Mouse (Mus musculus) left cerebral cortex, postnatal 36 days (tissue): Measurements from ENCODE around the gene Ets1. TPM values are rescaled to one million over a fixed set of nuclear protein-coding genes. Genes with fewer than 3 reads are reported as not detected.

Experiments
- DNase-seq, 2 experiments: peaks; one replicate each; pipeline ENCODE4 v3.0.0; 2021 to 2022; ENCODE audit warnings: low spot score in 2 of 2, mixed read lengths in 1 of 2
- intact Hi-C: fragments of 180-260 bp; cut with DNase I; formaldehyde crosslinking; loops from one replicate; pipeline ENCODE4 v1.15.1; 2025
- total RNA-seq, 2 experiments: library from RNA; stranded (reverse); gene quantifications; 2 replicates each; pipeline ENCODE4 v1.2.3; 2021

Ets1 gene
- total RNA-seq = 10 to 100 TPM; 11.5 to 11.6 TPM

DNA sequence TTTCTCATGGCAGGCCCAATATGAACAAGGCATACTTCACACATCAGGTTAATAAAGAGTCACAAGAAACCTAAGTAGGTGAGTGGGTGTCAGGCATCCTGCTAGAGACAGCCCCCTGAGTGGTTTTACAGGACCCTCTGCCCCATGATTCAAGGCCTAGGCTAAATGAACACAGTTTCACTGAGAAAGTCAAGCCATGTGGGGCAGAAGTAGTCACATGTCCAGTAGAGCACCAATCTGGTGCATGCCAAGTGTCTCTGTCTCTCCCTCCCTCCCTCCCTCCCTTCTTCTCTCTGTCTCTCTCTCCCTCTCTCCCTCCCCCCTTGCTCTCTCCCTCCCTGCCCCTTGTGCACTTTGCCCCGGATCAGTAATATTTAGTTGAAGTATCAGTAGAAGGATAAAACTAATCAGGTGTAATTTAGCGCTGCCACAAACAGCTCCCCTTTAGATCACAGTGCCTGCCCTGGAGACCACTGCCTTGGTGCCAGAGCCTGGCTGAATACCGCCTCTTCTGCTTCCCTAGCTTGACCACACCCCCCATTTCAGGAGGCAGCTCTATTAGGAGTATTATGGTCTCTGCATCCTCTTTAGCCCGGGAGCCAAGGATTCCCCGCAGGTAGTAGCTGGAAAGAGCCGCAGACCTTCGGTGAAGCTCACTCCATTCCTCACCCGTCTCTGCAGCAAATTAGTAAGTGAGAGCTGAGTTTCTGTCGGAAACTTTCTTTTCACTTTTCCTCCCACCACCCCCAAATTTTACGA, at the start of gene Ets1:
Gene Ets1, plus strand, starts transcription at position 595 of the 759 bp plus-strand sequence.
- intact Hi-C loops = no loop called here

DNA sequence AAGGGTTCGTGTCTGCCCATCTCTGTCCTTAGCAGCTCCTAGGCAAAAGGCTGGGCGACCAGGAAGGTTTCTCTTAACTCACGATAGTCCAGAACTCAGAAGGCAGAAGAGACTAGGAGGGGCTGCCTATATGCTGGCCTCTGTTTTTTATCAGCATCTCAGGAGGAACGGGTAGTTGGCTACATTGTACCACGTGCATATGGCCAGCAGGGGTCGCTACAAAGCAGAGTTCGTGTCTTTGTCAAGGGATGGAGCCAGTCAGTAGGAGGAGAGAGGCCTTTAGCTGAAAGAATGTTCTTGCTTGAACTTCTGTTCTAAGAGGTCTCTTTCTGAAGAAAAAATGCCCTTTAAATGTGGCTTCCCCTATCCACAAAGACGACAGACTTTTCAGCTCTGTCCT, 46.1 kb upstream of the Ets1 start:
- intact Hi-C loops = loop anchor here (1.0 to 10.0 kb wide), 6 partner anchors 82 to 657 kb away; no protein-coding TSS in a partner anchor

More for the DNA sequence above, at the start of gene Ets1:
- DNase-seq = no peak

DNA sequence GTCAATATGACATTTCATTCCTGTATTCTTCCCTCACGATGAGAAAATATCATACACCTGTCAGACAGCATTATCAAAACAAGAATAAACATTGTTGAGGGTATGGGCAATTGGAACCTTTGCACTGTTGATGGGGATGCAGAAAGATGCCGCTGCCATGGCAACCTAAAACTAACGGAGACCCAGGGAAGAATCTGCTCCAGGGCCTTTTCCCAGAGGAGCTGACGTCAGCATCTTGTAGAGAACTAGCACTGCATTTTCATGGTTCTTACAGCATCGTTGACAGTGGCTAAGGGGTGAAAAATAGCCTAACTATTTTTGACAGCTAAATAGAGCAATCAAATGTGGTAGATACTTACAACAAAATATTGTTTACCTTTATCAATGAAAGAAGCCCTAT, 45.5 kb upstream of the Ets1 start:
- intact Hi-C loops = loop anchor here (1.0 to 5.0 kb wide), 5 partner anchors 82 to 656 kb away; no protein-coding TSS in a partner anchor
- DNase-seq = no peak

More for the DNA sequence above, 46.1 kb upstream of the Ets1 start:
- peak; percentile 73 to 80 for DNase-seq

DNA sequence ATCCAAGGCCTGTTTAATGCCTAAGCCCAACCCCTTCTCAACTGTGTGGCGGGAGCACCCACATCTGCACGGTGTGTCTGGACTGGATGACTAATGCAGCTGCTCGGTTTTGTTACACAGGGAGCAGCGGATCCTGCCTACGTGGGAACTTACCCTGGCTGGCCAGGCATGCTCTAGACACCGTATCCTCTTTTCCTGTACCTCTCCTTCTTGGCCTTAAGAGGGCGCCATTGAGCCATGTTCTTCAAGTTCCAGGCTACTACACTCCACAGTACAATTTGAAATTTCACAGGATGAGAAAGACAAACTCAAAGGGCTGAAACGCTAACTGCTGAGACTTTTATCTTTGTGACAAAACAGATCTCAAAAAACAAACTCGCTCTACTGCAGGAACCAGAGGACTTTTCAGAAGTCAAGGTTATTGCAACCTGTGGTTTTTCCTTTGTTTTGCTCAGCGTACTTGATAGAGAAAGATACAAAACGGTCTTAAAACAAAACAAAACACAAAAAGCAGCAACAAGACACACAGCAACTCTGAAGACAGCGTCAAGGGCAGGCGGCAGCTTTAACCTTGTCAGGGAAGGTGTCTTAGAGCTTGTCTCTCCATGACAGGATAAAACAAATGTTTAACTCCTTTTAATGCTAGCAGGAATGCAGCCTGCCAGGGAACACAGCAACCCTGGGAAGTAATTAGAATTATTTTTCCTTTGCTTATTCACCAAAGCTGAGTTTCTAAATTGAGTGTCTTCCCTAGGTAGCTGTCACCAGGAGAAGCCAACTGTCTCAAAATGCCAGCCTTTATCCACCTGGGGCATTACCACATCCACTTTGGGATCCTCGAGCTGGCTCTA, 44.1 kb upstream of the Ets1 start:
- DNase-seq = peak; percentile 59 to 67
- intact Hi-C loops = loop anchor here (1.0 to 5.0 kb wide), 5 partner anchors 80 to 655 kb away; no protein-coding TSS in a partner anchor

DNA sequence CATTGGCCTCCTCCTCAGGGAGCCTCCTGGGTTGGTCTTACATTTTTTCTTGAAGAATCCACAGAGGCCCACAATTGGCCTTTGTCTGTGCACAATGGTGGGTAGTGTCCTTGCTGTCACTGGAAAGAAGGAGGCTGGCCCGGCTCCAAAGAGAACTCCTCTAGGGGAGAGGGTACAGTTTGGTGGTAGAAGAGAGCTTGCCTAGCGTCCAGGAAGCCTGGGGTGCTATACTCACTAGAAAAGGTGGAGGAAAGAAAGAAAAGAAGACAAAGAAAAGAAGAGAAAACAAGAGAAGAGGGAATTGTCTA, 43.5 kb upstream of the Ets1 start:
- intact Hi-C loops = loop anchor here (5.0 kb wide), 3 partner anchors 80 to 490 kb away; no protein-coding TSS in a partner anchor
- DNase-seq = no peak

DNA sequence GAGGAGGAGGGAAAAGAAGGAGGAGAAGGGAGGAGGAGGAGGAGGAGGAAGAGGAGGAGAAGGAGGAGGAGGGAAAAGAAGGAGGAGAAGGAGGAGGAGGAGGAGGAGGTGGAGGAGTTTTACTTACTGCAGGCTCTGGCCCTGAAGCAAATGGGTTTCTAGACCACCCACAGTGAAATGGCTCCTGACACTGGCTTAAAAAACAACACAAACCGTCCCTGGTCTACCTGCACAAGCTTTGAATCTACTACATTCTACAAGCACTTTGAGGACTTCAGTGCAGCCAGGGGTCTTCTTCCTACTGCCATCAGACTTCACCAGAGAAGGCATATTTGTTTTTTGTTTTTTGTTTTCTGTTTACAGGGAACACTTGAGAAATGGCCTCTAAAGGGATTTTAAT, 42.2 kb upstream of the Ets1 start:
- intact Hi-C loops = loop anchor here (5.0 kb wide), 3 partner anchors 78 to 488 kb away; no protein-coding TSS in a partner anchor
- no peak for DNase-seq

DNA sequence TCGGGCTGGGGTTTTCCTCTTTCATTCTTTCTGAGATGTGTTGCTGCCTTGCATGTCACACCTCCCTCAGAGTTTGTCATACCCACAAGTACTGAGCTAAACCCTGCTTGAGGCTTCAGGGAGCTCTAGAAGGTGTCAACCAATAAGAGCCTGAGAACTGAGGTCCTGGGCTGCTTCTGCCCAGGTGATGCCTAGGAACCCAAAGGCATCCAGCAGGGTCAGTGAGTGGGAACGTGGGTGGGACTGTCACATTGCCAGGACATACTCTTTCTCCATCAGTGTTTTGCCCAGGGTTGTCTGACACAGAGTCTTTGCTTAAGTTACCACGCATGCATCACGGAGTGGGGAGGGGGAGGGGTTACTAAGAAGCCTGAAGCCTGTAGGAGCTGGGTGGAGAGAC, 41.7 kb upstream of the Ets1 start:
- intact Hi-C loops = loop anchor here (5.0 kb wide), 3 partner anchors 78 to 488 kb away; no protein-coding TSS in a partner anchor
- no peak for DNase-seq

DNA sequence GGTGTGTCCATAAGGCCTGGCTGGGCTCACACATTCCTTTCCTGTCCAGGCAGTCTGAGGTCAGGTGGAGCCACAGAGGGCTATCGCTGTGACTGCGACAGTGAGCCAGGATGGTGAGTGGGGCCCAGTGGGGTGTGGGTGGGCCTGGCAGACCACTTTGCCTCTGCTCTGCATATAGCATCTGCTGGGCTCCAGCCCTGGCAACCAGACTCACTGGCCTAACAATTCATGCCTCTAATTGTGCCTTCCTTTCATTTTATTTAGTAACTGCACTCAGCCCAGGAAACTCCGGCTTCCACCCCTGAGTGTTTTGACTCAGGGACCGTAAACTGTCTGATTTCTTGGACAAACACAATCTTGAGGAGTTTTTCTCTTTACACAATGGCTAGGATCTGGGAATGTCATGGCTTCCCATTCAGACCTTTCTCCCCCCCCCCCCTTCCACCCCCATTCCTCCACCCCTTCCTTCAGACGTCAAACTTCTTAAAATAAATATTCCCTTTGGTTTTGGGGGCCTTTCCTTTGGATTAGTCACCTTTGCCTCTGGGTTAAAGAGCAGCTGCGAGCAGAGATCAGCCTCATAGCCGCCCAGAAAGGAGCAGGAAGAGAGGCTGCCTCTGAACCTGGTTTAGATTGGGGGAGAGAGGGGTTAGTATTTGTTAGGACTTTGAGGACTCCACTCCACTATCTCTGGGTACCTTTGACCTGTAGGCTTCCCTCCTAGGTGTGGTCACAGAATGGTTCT, 40.8 kb upstream of the Ets1 start:
- intact Hi-C loops = no loop called here
- DNase-seq = no peak

DNA sequence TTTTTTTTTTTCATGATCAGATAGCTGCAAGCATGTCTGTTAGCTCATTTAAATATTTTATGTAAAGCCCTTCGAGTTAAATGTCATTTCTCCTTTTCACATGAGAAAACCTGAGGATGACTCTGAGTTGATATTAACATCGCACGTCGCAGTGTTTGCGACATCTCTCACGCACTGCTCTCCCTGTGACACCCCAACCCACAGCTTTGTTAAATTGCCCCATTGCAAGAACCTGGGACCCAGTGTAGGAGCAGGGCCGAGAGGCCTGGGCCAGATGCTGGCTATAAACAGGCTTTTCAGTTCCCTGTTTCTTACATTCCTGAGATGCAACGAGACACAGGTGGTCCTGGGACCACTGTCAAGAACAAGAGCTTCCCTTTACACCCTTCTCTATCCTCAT, 39.7 kb upstream of the Ets1 start:
- intact Hi-C loops = no loop called here
- no peak for DNase-seq

DNA sequence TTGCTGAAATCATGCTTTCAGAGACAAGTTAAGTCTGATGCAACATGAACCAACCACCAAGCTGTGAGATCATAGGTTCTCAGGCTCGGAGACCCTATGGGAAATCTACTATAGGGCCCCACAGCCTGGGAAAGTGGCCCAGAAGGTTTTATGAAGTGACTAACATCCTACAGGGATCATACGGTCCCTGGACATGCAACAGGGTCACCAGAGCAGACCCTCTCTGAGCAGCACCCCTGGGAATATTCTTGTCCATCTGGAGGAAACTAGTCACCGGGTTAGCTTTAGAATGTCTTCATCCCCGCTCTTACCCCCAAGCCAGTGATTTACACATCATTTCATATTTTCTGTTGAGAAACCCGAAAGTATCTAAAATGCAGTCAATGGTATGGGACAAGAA, 34.1 kb upstream of the Ets1 start:
- DNase-seq = no peak
- intact Hi-C loops = no loop called here

DNA sequence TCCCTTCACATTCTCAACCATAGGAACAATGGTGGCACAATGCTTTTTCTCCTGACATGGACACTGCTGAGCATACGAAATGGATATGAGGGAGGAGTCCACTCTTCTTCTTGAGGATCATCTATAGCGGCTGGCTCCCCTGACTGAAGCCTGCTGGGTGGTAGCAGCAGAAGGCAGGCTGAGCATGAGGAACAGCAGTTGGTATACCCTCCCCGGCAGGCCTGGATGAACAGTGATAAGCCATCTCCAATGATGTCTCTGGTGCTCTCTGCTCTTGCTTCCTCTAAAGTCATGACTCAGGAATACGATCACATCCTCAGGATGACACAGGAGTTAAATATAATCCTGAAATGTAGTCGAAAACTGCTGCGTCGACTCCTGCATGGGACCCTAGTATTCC, 32.9 kb upstream of the Ets1 start:
- intact Hi-C loops = no loop called here
- no peak for DNase-seq

DNA sequence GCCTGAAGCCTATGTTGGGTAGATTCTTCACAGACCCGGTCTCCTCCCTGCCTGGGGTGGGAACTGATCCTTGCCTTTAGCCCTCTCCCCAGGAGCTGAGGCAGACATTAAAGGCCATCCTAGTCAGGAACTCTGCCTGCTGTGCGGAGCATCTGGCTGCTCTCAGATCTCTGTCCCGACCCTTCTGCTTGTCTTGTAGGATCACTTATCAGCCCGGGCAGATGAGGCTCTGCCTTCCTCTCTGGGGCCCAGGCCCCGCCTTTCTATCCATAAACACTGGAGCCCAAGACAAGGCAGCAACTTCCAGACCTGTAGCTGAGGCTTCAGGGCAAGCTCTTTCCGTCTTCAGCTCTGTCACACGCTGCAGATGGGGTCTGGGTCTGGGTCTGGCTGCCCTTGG, 28.8 kb upstream of the Ets1 start:
- no peak for DNase-seq
- intact Hi-C loops = no loop called here

DNA sequence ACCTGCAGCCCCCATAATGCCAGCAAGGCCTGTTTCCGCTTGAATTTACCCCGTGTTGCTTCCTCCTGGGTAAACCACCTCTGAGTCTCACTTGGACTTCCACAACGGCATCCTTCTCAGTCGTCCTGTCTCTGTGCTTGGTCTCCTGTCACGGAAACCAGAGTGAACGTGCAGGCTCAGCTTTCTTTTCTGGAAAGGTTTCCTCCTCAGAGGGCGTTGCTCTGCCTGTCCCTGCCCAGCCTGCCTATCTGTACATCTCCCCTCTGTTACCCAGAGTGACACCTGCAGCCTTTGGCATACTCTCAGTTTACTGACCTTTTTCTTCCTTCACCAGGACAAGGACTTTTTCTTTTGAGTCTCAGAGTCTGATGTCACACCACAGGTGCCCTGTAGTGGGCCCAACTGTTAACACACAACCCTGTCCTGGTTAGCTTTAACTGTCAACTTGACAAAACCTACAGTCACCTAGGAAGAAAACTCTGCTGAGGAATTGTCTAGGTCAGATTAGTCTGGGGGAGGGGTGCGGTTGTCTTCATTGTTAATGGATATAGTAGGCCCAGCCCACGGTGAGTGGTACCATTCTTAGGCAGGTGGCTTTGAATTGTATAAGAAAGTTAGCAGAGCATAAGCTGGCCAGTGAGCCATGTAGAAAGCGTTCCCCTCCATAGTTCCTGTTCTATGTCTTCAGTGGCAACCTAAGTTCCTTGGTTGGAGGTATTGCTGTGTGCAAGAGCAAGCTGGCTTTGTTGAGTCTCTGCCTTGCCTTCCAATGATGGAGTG, 27.0 kb upstream of the Ets1 start:
- intact Hi-C loops = no loop called here
- no peak for DNase-seq

DNA sequence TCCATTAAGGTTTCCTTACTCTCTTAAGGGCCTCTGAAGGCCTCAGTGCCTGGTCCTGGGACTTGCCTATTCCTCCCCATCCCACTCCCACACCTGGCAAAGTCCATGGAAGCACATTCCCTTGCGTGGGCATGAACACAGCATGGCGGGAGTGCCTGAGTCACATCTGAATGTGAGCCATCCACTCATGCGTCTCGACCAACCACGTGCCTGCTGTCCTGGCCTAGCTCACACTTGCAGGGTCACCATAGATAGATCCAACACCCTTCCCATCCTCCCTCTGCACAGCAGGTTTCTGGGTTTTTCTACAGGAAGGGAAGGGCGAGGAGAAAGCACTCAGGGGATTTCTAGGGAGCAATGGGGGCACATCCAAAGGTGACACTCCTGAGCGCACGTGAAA, 25.8 kb upstream of the Ets1 start:
- no peak for DNase-seq
- intact Hi-C loops = no loop called here

DNA sequence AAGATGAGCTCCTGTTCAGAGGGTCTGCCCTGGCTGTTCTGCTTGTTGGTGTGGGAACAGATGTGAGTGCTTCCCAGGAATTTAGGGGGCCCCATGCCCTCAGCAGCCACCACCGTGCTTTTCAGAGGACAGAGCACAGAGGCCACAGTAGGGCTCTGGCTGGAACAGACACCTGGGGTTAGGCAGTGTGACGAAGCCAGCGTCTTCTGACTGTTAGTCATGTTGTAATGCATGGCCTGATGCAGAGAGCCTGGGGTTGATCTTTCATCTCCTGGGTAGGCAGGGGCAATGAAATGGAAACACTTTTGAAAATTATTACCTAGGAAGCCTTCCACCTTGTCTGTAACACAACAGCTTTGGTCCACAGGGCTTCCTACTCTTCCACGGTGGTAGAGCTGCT, 25.4 kb upstream of the Ets1 start:
- no peak for DNase-seq
- intact Hi-C loops = no loop called here

DNA sequence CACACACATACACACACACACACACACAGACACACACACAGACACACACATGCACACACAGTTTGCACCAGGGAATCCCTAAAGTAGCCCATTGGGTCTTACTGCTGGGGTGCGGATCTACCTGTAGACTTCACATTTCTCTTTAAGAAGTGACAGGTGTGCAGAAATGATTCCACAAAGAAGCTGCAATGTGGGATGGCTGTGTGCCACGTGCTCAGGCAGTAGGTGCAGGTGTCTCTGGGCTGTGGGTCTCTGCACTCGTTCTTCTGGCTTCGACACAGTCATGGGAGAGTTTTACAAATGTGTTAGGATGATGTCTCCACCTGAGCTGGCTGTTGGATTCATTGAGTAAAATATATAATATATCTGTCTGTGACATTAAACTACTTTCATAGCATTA, 24.7 kb upstream of the Ets1 start:
- intact Hi-C loops = no loop called here

DNA sequence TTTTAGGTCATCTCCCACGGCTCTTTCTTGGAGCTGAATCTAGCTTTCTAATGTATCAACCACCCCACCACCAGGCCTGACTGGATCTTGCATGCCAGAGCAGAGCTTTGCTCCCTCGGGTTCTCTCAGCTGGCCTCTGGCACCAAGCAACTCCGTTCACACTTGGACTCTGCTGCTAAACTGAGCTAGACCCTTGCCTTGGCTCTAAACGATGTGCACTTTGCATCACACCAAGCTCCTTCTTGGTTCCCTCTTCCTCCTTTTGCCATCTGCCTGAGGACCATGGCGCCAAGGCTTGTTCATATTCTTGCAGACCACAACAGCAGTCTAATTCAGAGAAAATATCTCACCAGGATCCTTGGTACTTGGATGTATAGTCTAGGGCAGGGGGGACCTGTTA, 23.6 kb upstream of the Ets1 start:
- intact Hi-C loops = no loop called here

More for the DNA sequence above, 24.7 kb upstream of the Ets1 start:
- no peak for DNase-seq

DNA sequence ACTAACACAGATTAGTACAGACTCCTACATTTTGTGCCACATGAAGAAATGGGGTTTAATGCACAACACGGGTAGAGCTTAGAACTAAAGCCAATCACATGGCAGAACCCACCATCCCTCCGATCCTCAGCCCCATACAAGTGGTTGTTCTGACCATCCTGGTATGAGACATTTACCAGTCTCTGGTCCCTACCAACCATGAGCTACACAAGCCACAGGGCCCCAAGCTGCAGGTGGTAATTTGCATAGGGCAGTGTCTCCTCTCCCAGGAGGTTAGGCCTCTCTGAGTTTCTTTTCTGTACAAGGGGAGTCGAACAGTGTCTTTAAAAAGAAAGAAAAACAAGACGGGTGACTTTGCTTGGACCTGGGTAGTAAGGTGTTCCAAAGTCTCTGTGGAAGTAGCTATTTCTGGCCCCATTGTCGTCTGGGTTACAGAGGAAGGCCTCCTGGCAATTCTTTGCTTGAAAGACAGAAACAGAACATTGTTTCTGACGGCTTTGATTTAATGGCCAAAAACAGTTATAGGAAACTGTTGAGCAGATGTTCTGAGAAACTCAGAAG, 23.1 kb upstream of the Ets1 start:
- DNase-seq = no peak
- intact Hi-C loops = no loop called here

More for the DNA sequence above, 23.6 kb upstream of the Ets1 start:
- no peak for DNase-seq

DNA sequence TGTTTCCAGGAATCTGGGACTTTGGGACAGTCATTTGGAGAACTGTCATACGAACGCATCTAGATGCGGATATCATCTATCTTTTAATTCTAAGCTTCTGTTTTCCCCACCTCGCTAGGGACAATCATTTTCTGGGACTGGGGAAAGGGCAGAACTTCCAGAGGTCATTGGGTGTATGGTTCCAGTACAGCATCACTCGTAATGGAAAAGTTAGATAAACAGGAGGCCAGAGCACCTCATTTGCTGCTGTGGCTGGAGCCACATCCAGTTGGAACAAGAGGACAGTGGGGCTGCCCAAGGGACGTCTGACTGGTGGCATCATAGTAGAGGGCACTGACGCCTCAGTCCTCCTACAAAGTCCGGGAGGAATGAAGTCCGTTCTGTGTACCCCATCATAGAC, 21.8 kb upstream of the Ets1 start:
- intact Hi-C loops = no loop called here
- DNase-seq = no peak
